Mouse (Mus musculus) lung, postnatal 0 days (tissue): Measurements from ENCODE around the gene Rapgef2.

Experiments used
- CTCF ChIP-seq: IDR thresholded peaks from 2 replicates; pipeline ENCODE4 v1.5.1; 2016; ENCODE audit warnings: antibody characterized with exemption, mild to moderate bottlenecking
- EP300 ChIP-seq: IDR thresholded peaks from 2 replicates; pipeline ENCODE4 v1.6.1; 2016; ENCODE audit warnings: antibody characterized with exemption, mild to moderate bottlenecking, control low read depth

DNA sequence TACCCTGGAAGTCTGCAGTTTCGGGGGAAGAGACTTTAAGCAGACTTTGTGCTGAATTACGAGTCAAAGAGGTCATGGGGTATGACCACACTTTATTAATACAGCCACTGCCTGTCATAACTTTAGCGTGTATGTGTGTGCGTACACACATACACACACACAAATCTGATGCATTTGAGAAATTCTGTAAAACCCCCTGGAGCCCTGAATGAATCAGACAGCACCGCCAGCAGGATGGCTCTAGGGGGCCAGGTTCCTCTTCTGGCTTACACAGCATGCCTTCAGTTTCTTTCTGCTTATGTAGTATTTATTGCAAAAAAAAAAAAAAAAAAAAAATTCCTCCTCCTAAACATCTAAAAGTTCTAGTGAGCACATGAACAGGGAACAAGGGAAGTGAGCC, 113.0 kb downstream of the Rapgef2 start:
- no peak for TF ChIP-seq CTCF
- TF ChIP-seq EP300: no peak
